16 mouse cellular contexts compared by ENCODE assay signal in the genomic region with DNA sequence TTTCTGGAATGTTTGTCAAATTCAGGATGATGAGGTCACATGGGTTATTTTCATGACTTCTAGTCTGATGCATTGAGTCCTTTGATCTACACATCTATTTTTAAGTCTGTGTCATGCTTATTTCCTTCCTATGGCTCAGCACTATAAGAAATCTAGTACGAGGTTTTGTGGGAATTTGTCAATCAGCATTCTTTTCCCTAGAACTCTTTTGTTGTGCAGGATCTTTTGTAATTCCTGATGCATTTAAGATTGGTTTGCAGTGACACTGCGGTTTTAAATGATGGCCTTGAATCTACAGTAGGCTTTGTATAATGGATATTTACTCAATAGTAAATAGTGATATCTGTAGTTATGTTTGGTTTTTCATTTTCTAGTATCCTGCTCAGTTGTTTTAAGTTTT.
DNase-seq lines count a peak whose midpoint lies in the region.
"Had no signal": no experiment of that assay in that cellular context is flagged by ENCODE, and none has a peak within 500 bp of the region (broad histone marks: within the 10 kb centered on the region; RNA-seq: fewer than 3 reads in every experiment).

No protein-coding gene starts in this region.

- intact Hi-C loops in left cerebral cortex, postnatal 4 days (cut with DNase I) = no loop called here

- peak; percentile 1 for DNase-seq in embryo, embryonic 10.5 days (ENCODE audit: low spot score)
- no peak for DNase-seq in embryo, embryonic 9.5 days (ENCODE audit: extremely low spot score)
- DNase-seq in ES-CJ7 (ENCODE audit: low read depth, low spot score) (peak; percentile 10), R1 (ENCODE audit: low read depth, low spot score) (peak; percentile 68)
- DNase-seq in left cerebral cortex, postnatal 4 days = no peak
- no peak for DNase-seq in thymus, postnatal 14 days
- DNase-seq: adrenal gland, adult 2 months; adrenal gland, postnatal 10 days; adrenal gland, postnatal 25 days; B cell, adult 2 months; cerebellum, adult 11 months; cerebellum, adult 18-20 months; cerebellum, adult 8-10 months; cerebellum, adult 9-11 months; cerebellum, postnatal 14 days; cerebellum, postnatal 36 days had no signal

Comparison
In these comparisons a context has a peak if more than half of its experiments do, and no peak if none do; other contexts are left out.
1. DNase-seq: peak in embryo, embryonic 10.5 days (single experiment), ES-CJ7 (single experiment) and R1 (single experiment); none in embryo, embryonic 9.5 days (single experiment), left cerebral cortex, postnatal 4 days (single experiment) and thymus, postnatal 14 days (single experiment).